Mouse (Mus musculus): Measurements from ENCODE around the gene Rnf222. TPM values are rescaled to one million over a fixed set of nuclear protein-coding genes. Genes with fewer than 3 reads are reported as not detected.
"Not testable (repeated sequence)": the region's sequence is repeated elsewhere in the genome, so short reads cannot be mapped to it uniquely, and the experiment has no call there.

Gene Rnf222
- total RNA-seq, 2 experiments from 2014 or later: not detected

DNA sequence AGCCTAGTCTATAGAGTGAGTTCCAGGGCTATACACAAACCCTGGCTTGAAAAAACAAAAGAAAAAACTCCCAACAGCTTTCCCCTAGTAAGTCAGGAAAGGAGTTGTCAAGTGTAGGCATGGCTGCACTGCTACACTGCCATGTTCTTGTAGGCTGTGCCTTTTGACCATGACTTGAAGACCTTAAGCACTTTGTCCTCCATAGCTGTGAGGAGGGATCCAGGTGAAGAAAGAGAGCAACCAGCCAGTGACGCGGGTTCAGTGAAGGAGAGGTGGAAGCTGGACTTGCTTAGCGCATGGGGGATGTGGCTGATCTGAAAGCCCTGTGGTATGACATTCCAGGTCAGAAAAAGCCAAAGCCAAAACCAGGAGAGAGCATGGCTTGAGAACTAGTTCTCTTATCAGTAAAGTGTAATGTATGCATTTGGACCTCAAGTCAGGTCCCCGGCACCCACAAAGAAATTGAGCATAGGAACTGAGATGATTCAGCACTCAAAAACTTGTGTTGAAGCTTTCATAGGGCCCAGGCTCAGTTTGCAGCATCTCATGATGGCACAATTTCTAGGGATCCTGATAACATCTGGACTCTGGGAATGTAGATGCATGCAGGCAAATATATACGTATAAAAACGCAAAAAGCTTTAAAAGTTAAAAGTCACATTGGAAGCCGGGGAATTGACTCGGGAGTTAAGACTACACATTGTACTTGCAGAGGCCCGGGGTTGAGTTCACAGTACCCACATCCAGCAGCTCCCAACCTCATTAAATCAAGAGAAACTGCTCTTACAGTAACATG lies 17.5 kb downstream of the Rnf222 start:
- DNase-seq (ENCODE audit: extremely low spot score in 1 of 2, low spot score in 1 of 2): no peak

DNA sequence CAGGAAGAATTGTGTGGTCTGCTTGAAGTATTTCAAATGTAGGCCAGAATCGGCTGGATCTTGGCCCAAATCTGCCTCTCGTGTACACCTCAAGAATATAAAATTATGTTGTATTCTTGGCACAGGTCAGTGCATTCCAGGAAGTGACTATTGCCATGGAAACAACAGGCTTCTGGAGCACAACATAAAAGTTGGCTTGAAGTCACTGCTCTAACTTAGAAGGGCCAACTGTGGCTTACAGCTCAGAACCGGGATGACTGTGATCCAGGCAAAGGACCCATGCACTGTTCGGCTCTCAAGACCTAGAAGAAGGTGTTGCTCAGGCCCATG lies 18.1 kb downstream of the Rnf222 start:
- DNase-seq (ENCODE audit: extremely low spot score in 1 of 2, low spot score in 1 of 2): no peak

DNA sequence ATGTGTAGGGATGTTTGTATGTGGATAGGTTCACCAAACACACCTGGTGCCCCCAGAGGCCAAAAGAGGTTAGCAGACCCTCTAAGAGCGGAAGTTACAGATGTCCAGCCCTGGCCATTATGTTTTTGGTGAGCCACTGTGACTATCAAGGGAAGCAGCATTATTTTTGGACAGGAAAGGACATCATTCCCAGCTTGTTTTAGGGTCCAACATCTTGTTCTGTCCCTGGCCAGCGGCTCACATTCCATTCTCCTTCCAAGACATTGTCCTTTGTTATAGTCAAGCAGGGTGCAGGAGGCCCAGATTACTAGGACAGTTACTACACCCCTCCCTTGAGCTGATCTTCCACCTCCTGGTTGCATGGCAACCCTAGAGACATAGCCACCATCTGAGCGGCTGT lies 18.9 kb downstream of the Rnf222 start:
- DNase-seq (ENCODE audit: extremely low spot score in 1 of 2, low spot score in 1 of 2): no peak

DNA sequence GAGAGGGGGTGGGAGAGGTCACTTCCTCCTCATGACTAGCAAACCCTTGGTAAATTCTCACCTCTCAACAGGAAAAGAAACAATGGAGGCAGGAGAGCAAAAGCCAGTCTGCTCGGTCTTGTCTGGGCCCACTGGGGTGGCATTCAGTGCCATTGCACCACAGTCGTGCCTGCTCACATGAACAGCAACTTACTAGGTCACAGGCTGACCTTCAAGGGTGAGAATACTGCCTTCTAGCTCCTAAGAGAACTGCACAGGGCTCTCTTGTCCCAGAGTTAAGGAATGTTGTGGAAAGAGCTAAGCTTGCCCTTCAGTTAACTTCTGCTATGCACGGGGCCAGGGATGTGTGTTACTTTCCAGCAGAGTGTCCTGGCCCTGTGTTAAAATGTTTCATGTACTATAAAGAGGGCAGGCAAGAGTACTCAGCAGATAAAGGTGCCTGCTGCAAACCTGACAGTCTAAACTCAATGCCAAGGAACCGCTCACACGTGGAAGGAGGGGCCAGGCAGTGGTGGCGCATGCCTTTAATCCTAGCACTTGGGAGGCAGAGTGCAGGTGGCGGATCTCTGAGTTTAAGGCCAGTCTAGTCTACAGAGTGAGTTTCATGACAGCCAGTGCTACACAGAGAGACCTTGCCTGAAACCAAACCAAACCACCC lies 20.6 kb downstream of the Rnf222 start:
- DNase-seq (ENCODE audit: extremely low spot score in 1 of 2, low spot score in 1 of 2): no peak

DNA sequence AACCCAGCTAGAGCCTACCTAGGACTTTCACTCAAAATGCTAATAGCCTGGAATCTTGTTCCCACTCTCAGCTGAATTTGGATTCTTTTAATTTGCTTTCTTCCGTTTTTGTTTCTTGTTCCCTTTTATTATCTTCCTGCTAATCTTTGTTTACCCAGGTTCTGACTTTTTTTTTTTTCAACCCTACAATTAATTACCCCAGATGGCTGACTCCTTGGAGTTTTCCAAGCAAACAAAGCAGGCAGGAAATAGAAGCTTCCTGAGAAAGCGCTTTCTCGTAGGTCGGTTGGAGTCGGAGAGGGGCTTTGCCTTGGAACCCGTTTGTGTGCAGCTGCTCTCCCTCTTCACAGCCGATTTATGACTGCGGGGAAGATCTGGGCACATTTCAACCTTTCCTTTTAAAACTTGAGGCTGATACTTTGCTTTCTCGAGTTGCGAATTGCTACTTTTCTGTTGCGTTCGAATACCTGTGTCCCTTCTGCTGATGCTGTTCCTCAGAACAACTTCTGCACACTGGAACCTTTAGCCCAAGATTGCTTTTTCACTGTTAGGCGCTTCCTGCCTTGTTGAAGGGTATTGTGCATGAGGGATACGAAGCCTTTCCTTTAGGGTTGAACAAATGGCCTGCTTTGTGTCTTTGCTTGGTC lies 23.3 kb downstream of the Rnf222 start:
- no peak for DNase-seq (ENCODE audit: extremely low spot score in 1 of 2, low spot score in 1 of 2)

DNA sequence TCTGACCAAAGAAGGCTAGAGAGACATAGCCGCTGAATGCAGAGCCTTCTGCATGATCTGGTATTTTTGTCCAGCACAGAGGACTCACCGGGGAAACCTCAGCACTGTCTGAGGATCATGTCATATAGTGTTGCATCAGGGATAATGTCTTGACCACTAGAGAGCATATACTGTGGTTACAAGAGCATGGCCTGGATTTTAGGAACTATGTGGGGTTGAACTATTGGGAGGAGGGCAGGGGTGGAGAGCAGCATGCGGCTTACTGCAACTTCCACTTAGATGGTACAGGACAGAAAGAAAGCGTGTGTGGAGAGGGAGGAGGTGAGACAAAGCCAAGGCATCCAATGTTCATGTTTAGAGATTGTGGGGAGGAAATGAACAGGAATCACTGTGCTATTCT lies 26.2 kb downstream of the Rnf222 start:
- no peak for DNase-seq (ENCODE audit: extremely low spot score in 1 of 2, low spot score in 1 of 2)

DNA sequence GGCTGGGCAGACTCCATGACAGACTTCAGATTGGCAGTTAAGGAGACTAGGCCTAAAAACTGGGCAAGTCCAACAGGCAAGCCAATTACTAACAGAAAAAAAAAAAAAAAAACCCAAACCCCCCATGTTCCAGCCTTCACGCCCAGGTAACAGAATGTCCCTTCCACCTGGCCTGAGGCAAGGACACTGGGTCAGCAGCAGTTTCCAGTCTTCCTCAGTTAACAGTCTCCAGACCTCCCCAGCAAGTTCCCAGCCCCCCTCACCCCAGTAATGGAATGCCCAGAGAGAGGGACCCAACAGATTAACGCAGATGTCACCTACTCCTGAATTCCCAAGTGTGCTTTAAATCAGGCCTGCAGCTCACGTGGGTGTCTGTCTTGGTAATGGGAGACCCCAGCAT lies 34.8 kb downstream of the Rnf222 start:
- DNase-seq (ENCODE audit: extremely low spot score in 1 of 2, low spot score in 1 of 2): no peak

DNA sequence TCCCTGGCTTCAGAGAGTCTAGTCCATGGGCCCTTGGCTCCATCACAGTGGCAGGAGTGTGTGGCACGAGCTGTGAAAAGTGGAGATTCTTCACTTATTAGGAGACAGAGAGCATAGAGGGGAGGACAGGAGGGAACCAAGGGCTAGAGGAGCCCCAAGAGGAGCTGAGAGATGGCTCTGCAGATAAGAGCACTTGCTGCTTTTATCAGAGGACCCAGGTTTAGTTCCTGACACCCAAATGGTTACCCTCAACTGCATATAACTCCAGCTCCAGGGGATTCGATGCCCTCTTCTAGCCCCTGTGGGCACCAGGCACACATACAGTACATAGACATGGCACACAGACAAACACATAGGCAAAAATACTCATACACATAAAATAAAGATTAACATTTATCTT lies 36.4 kb downstream of the Rnf222 start:
- DNase-seq (ENCODE audit: extremely low spot score in 1 of 2, low spot score in 1 of 2): no peak

DNA sequence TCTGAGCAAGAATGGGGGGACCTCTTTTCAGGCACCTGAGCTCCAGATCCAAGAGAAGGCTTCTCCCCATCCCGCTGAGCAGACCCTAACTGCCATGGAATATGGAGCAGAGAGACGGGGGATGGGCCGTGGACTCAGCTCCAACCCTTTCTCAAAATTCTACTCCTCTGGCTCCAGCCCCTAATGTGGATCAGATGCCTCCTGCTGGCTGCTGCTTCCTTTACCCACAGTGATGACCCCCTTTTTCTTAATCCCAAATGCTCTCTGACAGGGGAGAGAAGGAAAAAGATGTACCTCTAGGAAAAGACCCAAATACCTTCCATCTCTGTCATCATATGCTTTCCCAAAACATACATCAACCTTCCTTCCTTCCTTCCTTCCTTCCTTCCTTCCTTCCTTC lies 38.6 kb downstream of the Rnf222 start, which contains the start of gene Odf4:
Gene Odf4, minus strand, starts transcription at position 101 of the 400 bp plus-strand sequence.
- no peak for DNase-seq (ENCODE audit: extremely low spot score in 1 of 2, low spot score in 1 of 2)

DNA sequence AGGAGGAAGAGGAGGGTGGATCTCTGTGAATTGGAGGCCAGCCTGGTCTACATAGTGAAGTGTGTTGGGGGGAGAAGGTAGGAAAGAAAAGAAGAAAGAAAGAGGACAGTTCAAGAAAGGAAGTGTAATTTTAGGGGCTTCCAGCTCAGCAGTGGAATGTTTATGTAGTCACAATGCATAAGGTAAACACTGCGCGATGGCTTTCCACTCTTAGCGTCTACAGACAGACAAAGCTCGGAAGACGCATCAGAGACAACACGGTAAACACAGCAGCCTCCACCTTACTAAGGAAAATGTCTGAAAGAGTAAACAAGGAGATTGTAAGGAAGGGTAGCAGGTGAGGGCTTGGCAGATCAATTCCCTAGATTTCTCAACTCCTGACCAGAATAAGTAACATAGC lies 41.6 kb downstream of the Rnf222 start:
- DNase-seq (ENCODE audit: extremely low spot score in 1 of 2, low spot score in 1 of 2): no peak

DNA sequence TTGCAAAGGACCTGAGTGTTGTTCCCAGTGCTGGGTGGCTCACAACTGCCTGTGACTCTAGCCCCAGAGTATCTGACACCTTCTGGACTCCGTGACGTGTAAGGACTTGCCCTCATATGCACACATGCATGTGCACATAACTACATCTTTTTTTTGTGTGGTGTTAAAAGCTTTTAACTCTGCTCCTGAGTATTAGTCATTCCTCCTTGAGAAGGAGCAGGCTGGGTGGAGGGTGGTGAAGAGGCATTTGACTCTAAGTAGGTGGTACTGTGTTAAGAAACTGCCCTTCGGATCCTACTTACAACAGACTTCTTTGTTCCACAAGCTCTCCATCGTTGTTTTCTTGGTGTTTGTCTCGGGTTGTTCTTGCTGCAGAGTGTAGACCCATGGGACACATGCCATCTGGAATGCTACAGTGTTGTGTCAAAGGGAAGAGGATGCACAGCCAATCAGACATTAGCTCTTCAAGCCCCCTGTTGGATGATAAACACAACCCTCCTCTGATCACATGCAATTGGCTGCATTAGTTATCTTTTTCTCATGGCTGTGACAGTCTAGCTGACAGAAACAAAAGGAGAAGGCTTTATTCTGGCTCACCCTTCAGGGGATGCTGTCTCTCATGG lies 45.6 kb downstream of the Rnf222 start:
- no peak for DNase-seq (ENCODE audit: extremely low spot score in 1 of 2, low spot score in 1 of 2)

DNA sequence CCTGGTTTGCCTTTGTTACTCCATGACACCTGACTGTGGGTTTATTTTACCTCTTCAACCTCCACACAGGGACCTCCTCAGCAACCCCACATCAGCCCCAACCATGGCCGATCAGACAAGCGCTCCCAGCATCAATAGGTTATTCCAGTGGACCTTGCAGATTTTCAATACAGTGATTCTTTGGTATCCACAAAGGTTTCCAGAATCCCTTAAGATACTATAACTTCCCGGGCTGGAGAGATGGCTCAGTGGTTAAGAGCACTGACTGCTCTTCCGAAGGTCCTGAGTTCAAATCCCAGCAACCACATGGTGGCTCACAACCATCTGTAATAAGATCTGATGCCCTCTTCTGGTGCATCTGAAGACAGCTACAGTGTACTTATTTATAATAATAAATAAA lies 48.6 kb downstream of the Rnf222 start:
- DNase-seq (ENCODE audit: extremely low spot score in 1 of 2, low spot score in 1 of 2): not testable (repeated sequence)

DNA sequence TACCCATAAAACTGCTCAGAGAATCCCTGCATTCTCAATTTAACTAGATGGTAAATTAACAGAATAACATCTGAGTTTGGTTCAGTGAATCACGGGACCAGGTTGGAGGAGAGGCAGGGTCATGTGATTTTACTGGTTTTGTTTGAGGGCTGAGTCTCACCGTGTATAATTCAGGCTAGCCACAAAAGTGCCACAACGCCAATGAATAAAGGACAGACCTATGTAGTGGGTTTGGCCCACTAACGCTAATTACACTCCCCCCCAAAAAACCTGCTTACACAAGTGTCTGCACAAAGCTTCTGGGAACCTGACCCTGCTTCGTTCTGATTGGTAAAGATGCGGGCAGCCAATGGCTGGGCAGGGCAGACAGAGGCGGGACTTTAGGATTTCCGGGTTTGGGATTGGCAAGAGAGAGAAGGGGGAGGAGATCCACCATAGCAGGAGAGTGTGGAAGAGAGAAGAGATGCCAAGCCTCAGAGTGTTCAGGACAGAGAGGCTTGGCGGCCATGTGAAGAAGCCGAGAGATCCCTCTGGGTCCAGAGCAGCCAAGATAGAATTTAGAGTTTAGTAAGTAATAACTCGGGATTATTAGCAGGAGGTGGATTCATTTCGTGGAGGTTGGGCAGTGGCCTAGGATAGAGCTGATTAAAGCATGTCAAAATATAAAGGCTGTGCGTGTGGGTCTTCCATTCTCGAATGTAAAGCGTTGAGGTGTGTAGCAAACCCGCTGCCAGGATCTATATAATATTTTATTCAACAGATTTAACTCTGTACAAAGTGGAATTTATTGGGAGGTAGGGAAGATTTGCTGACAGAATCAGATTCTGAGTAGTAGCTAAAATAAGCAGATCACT lies 51.3 kb downstream of the Rnf222 start:
- peak; percentile 47 to 62 for DNase-seq (ENCODE audit: extremely low spot score in 1 of 2, low spot score in 1 of 2)

DNA sequence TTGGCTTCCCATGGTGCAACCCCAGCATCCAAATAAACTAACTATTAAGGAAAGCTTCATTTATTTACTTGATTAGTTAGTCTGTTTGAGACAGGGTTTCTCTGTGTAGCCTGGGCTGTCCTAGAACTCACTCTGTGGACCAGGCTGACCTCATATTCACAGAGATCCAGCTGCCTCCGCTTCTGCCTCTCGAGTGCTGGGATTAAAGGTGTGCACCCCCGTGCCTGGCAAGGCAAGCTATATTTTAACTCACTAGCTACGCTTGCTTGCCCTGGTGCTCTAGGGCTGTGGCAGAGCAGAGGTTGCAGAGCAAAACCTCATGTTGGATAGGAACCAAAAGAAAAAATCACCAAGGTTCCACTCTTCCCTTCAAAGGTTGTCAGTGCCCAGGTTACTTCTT lies 52.2 kb downstream of the Rnf222 start:
- DNase-seq (ENCODE audit: extremely low spot score in 1 of 2, low spot score in 1 of 2): no peak

DNA sequence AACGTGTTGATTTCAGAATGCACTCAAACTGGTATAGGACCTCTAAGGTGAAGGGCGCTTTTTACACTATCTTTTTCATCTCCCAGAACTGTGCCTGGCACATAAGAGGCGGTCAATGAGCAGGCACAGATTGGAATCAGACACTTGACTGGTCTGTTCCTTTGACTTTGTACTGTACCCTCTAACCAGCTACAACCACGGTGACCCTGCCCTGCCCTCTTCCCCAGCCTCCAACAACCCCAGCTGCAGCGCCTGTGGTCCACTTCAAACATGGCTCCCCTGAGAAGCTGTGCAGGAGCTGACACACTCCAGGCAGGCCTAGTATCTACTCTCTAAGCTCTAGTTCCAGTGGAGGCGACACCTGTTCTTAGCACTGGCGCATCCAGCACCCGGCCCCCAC lies 54.4 kb downstream of the Rnf222 start:
- no peak for DNase-seq (ENCODE audit: extremely low spot score in 1 of 2, low spot score in 1 of 2)

DNA sequence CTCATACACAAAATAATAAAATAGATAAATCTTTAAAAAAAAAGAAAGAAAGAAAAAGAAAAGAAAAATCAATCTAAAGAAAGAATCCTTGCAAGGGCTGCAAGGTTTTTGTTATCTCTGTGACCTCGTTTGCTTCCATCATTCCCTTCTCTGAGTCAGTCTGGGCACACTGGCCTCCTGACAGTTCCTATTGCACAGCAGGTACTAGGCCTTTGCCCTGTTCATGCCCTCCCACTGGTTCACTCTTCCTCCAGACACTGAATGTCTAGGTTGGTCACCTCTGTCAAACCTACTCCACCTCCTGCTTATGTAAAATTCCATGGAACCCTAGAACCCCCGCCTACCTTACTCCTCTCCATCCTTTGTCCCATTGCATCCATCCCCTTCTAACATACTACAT lies 56.9 kb downstream of the Rnf222 start:
- no peak for DNase-seq (ENCODE audit: extremely low spot score in 1 of 2, low spot score in 1 of 2)

Data from layer of hippocampus, postnatal 25 days (tissue).